Mouse (Mus musculus): ENCODE results near the gene Smim7.

Gene Smim7

DNA sequence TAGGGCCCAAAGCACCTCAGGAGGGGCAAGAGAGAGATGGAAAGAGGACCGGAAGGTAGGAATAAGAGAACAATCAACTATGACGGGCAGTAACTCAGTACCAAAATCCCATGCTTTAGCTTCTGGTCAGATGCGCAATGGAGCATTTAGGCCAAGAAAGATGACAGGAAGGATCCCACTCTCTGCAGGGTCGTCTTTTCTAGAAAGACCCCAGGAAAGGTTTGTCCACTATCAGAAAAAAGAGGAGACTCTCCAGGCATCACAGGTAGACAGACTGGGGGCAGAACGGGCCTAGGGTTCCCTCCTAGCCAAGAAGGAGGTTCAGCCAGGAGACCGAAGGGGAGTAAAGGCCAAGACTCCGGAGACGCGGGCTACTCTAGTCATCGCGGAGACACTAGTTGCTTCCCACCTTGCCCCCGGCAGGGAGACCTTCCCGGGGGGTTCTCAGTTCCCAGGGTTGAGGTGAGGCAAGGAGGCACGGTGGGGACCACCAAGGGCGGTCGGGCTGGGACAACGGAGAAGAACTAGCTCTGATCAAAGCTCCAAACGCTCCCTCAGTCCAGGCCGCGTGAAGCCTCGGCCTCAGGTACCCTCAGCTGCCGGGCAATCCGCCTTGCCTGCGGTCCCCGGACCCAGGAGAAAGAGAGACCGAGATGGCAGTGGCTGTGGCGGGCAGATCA is 23.6 kb downstream of the Smim7 start:
- no peak for DNase-seq (ENCODE audit: low spot score)

GRCm38 (mm10) chr8:72539234-72539633 is 31.7 kb downstream of the Smim7 start:
- no peak for DNase-seq (ENCODE audit: low spot score)

- DNase-seq (ENCODE audit: low spot score) = no peak
Observed at GRCm38 (mm10) chr8:72534888-72535287, 36.0 kb downstream of the Smim7 start.

GRCm38 (mm10) chr8:72532103-72532502 is 38.8 kb downstream of the Smim7 start:
- DNase-seq (ENCODE audit: low spot score) = no peak

DNA sequence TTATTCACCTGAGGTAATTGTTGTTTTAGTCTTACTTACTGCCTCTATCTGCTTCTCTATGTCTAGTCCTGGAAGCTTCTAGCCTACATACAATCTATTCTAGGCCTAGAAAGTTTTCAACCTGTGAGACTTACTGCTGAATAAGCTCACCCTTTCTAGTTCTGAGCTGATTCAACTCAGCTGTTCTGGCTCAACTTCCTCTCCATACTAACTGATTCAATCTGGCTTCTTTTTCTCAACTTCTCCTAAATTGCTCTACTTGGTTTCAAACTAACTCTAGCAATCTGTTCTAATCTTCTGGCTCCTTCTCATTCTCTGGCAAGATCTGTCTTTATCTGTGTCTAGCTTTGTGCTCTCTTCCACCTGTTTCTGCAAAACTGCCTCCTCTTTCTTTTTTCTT is 49.0 kb downstream of the Smim7 start:
- DNase-seq (ENCODE audit: low spot score) = no peak

- DNase-seq (ENCODE audit: low spot score) = no peak
Observed at GRCm38 (mm10) chr8:72517421-72517988, 53.4 kb downstream of the Smim7 start.

Data from left cerebral cortex, adult 11 months (tissue).